Mouse (Mus musculus) midbrain, postnatal 0 days (tissue): ENCODE data around the gene Fam107b. TPM values are rescaled to one million over a fixed set of nuclear protein-coding genes. Genes with fewer than 3 reads are reported as not detected.
A peak's percentile ranks its signal among the peaks of the same experiment; 100 is the strongest.

Experiments used
- ATAC-seq: fragments of 200-750 bp; cut with Nextera tagmentation; 2 replicates; pipeline ENCODE4 v1.8.0; 2017; ENCODE audit warnings: moderate number of reproducible peaks, mild to moderate bottlenecking, moderate TSS enrichment, moderate library complexity; ENCODE audit not compliant: low FRiP score
- DNase-seq: peaks from one replicate; pipeline ENCODE4 v3.0.0-alpha.2; 2015; ENCODE audit warnings: low spot score
- H3K27ac ChIP-seq: fragments of 300-500 bp; sonication (generic); 2 replicates; pipeline ENCODE4 v1.5.1; 2014; ENCODE audit warnings: low read depth, mild to moderate bottlenecking, low read length, mixed read lengths
- H3K27me3 ChIP-seq: fragments of 300-500 bp; sonication (generic); 2 replicates; pipeline ENCODE4 v1.6.1; 2014; ENCODE audit warnings: low read length, control low read depth, mixed read lengths; ENCODE audit not compliant: insufficient read depth
- H3K36me3 ChIP-seq: fragments of 300-500 bp; sonication (generic); 2 replicates; pipeline ENCODE4 v1.6.1; 2014; ENCODE audit warnings: low read length, control low read depth, mixed read lengths; ENCODE audit not compliant: insufficient read depth
- H3K4me1 ChIP-seq: fragments of 300-500 bp; sonication (generic); 2 replicates; pipeline ENCODE4 v1.6.1; 2014; ENCODE audit warnings: mild to moderate bottlenecking, control low read depth, antibody characterized with exemption, low read length, mixed read lengths; ENCODE audit not compliant: insufficient read depth
- H3K4me2 ChIP-seq: fragments of 300-500 bp; sonication (generic); 2 replicates; pipeline ENCODE4 v1.6.1; 2014; ENCODE audit warnings: low read depth, mild to moderate bottlenecking, low read length, mixed read lengths; ENCODE audit not compliant: poor library complexity, severe bottlenecking
- H3K4me3 ChIP-seq: fragments of 300-500 bp; sonication (generic); 2 replicates; pipeline ENCODE4 v1.5.1; 2014; ENCODE audit warnings: low read depth, mild to moderate bottlenecking, low read length, moderate library complexity
- H3K9ac ChIP-seq: fragments of 300-500 bp; sonication (generic); replicated peaks from 2 replicates; pipeline ENCODE4 v1.6.1; 2014; ENCODE audit warnings: mild to moderate bottlenecking, low read length, moderate library complexity, mixed read lengths; ENCODE audit not compliant: poor library complexity, severe bottlenecking
- H3K9me3 ChIP-seq: fragments of 300-500 bp; sonication (generic); 2 replicates; pipeline ENCODE4 v1.6.1; 2016; ENCODE audit warnings: low read length, control low read depth
- CTCF ChIP-seq: IDR thresholded peaks from 2 replicates; pipeline ENCODE4 v1.5.1; 2016; ENCODE audit warnings: antibody characterized with exemption, mild to moderate bottlenecking
- WGBS: fragments of 180-500 bp; shearing (Covaris S2); extraction: QIAGEN DNeasy Blood & Tissue Kit; methylation state at CpG from one replicate; pipeline ENCODE4 v1.1.7; 2014; 5-methylcytosine and 5-hydroxymethylcytosine counted together
- polyA plus RNA-seq: library from polyadenylated mRNA; unstranded; fragments of >200 nt; fragmentation: Nextera tagmentation; extraction: Ambion mirVana; gene quantifications from 2 replicates; pipeline ENCODE4 v1.2.1, GENCODE M21; 2015
- total RNA-seq: library from RNA; depleted of rRNA; stranded (reverse); fragments of >200 nt; gene quantifications from 2 replicates; pipeline ENCODE4 v1.2.3, GENCODE M21; 2014

Gene Fam107b
- total and polyA plus RNA-seq, 2 experiments from 2014 or later, result 16.0 to 26.8 TPM

DNA sequence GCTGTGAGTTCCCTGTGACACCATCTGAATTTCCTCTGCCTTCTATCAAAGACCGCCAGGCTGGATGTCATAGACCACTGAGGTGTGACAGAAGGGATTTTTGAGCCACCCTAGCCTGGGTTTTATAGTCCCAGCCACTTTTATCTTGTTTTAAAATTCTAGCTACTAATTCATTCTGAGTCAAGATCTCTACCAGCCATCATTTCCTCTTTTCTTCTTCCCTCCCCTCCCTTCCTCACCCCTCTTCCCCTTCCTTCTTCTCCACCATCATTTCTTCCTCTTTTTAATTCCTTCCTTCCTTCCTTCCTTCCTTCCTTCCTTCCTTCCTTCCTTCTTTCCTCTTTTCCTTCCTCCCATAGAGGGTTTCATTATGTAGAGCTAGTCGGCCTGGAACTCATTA is 51.9 kb downstream of the Fam107b start:
- H3K4me1 ChIP-seq, result no peaks in the 10 kb centered on the region
- ATAC-seq (no peak), DNase-seq (no peak)
- no peaks in the 10 kb centered on the region for H3K9me3 ChIP-seq
- no peaks in the 10 kb centered on the region for H3K27me3 ChIP-seq
- H3K9ac ChIP-seq, result no peak overlapping the region
- WGBS, result 89% methylated on average over 2 of the region's 2 CpGs
- no peak overlapping the region for H3K4me3 ChIP-seq
- TF ChIP-seq CTCF, result no peak
- no peaks in the 10 kb centered on the region for H3K36me3 ChIP-seq
- no peak overlapping the region for H3K27ac ChIP-seq
- H3K4me2 ChIP-seq, result no peak overlapping the region

DNA sequence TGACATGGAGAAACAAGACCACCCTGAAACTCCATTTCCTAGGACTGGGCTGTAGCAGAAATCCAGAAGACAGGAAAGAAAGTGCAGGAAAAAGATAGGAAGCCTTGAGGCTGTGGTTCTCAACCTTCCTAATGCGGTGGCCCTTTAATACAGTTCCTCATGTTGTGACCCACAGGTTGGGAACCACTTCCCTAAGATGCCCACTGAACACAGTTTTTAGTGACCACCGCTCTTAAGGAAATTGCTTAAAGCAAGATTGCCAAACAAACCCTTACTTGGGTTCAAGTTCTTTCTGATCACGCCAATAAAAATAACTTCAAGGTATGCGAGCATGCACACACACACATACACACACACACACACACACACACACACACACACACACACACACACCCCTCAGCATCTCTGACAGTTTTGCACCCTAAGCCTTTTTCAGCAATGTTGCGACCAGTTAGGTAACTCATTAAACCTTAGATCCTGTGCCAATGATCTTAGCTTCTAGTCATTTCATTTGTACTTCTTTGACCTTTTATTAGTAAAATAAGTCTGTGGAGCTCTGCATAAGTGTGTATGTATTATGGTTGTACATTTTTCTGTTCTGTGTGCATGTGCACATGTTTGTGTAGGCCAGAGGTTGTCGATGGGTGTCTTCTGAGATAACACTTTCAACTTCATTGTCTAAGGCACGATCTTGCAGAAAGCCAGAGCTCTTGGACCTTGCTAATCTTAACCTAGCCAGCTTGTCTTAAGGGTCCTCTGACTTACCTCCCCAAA is 53.1 kb downstream of the Fam107b start:
- DNase-seq (no peak), ATAC-seq (no peak)
- Histone ChIP-seq H3K4me3 (no peak overlapping the region), H3K27me3 (no peaks in the 10 kb centered on the region), H3K4me1 (no peaks in the 10 kb centered on the region), H3K9ac (no peak overlapping the region), H3K27ac (no peak overlapping the region), H3K36me3 (no peaks in the 10 kb centered on the region), H3K4me2 (no peak overlapping the region), H3K9me3 (no peaks in the 10 kb centered on the region)
- 93% methylated on average over 7 of the region's 7 CpGs for WGBS
- no peak for TF ChIP-seq CTCF

DNA sequence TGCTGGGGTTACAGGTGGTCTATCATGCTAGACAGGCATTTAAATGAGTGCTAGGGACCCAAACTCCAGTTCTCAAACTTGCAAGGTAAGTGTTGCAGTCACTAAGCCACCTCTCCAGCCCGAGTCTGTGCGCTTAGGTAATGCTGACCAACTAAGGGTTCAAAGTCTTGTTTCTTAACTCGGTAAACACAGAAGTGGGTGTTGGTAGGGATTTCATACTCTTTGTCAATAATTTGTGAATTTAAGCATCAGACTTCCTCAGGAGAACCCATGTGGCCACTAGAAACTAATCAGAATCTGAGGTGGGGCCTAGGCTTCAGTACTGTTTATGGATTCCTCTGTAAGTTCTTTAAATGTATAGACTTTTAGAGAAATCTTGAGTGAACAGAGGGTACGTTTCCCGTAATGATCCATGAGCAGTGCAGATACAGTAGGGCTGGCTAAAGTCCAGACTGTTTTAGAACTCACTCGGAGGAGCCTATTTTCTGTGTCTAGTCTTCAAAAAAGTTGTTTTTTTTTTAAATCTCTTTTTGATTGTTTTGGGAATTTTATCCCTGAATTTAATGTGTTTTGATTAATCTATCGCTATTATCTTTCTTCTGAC is 53.8 kb downstream of the Fam107b start:
- ATAC-seq, result no peak

DNA sequence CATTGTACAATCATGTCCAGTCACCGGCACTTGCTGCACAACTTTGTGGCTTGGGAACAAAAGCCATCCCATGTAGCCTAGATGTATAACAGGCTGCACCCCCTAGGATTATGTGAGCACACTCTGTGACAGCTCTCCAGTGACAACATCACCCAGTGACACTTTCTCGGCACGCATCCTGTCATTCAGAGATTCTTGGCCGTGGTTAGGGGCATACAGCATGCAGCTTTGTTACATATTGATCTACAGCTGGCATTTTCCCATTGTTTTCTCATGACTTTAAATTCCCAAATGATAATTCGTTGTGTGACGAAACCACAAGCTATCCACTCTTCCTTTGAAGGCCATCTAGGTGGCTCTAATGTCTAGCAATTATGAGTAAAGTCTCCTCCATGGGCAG is 58.8 kb downstream of the Fam107b start:
- Histone ChIP-seq H3K4me3 (no peak overlapping the region), H3K4me2 (no peak overlapping the region), H3K36me3 (no peaks in the 10 kb centered on the region), H3K9me3 (no peaks in the 10 kb centered on the region), H3K4me1 (no peaks in the 10 kb centered on the region), H3K9ac (no peak overlapping the region), H3K27ac (no peak overlapping the region), H3K27me3 (no peaks in the 10 kb centered on the region)
- no peak for TF ChIP-seq CTCF
- WGBS, result 86% methylated on average over 6 of the region's 6 CpGs
- ATAC-seq (no peak), DNase-seq (no peak)

More for the DNA sequence above, 53.8 kb downstream of the Fam107b start:
- 92% methylated on average over 7 of the region's 7 CpGs for WGBS
- Histone ChIP-seq H3K4me3 (no peak overlapping the region), H3K9me3 (no peaks in the 10 kb centered on the region), H3K4me2 (no peak overlapping the region), H3K9ac (no peak overlapping the region), H3K4me1 (no peaks in the 10 kb centered on the region), H3K36me3 (no peaks in the 10 kb centered on the region), H3K27me3 (no peaks in the 10 kb centered on the region), H3K27ac (no peak overlapping the region)
- TF ChIP-seq CTCF, result no peak
- DNase-seq, result no peak

DNA sequence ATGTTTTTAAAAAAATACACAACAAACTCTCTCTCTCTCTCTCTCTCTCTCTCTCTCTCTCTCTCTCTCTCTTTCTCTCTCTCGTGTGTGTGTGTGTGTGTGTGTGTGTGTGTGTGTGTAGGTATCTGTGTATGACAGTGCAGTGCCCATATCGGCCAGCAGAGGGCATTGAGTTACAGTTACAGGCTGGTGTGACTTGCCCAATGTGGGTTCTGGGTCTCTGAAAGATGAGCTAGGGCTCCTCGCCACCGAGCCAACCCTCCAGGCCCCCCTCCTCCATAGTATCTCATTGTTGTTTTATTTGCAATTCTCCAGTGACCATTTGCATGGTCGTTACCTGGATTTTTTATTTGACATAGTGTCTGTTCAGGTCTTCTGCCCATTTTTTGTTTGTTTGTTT is 59.5 kb downstream of the Fam107b start:
- peak; percentile 16; the same call in 1 of the 2 replicates for TF ChIP-seq CTCF
- ATAC-seq, result no peak
- no peak overlapping the region for H3K4me3 ChIP-seq
- H3K27ac ChIP-seq, result no peak overlapping the region
- DNase-seq, result no peak
- H3K4me1 ChIP-seq, result no peaks in the 10 kb centered on the region
- H3K27me3 ChIP-seq, result no peaks in the 10 kb centered on the region
- H3K4me2 ChIP-seq, result no peak overlapping the region
- no peaks in the 10 kb centered on the region for H3K9me3 ChIP-seq
- WGBS, result 78% methylated on average over 5 of the region's 5 CpGs
- no peak overlapping the region for H3K9ac ChIP-seq
- no peaks in the 10 kb centered on the region for H3K36me3 ChIP-seq

DNA sequence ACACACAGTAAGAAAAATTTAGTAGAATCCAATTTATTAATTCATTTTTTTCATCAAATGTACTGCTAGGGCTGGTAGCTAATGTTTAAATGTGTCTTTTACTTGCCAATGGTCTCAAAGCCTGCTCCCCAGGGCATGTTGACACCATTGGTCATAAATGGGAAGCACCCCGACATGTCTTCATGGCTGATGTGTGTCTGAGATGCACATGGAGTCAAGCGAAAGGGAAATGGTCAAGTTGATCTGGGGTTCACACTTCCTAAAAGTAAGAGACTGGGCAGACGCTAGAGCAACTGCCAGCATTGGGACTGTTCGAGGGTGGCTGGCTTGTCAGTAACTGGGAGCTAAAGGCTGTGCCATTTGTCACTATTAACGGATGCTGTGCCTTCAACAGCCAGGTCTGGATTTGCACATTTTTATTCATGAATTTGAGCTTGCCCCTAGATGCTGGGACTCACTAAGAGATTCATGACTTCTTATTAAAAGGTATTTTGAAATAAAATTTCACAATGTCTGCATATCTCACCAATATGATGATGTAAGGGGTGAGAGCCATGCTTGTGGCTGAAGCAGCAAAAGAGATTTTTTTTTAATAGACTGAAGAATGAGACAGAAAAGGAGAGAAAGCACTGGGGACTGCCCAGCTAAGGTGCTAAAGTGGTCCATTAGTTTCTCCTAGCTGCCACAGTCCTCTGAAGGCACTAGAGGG is 60.6 kb downstream of the Fam107b start:
- TF ChIP-seq CTCF, result no peak
- no peaks in the 10 kb centered on the region for H3K27me3 ChIP-seq
- no peaks in the 10 kb centered on the region for H3K4me1 ChIP-seq
- no peak for DNase-seq
- H3K4me3 ChIP-seq, result no peak overlapping the region
- no peak for ATAC-seq
- no peak overlapping the region for H3K9ac ChIP-seq
- 88% methylated on average over 5 of the region's 5 CpGs for WGBS
- no peak overlapping the region for H3K27ac ChIP-seq
- no peaks in the 10 kb centered on the region for H3K36me3 ChIP-seq
- H3K9me3 ChIP-seq, result no peaks in the 10 kb centered on the region
- no peak overlapping the region for H3K4me2 ChIP-seq
